Mouse (Mus musculus) limb, embryonic 15.5 days (tissue): ENCODE data around the gene Ache. TPM values are rescaled to one million over a fixed set of nuclear protein-coding genes. Genes with fewer than 3 reads are reported as not detected.
"Not testable (repeated sequence)": the region's sequence is repeated elsewhere in the genome, so short reads cannot be mapped to it uniquely, and the experiment has no call there.

Experiments used
- ATAC-seq: fragments of 200-750 bp; cut with Nextera tagmentation; 2 replicates; pipeline ENCODE4 v1.8.0; 2017; ENCODE audit warnings: low read depth, moderate TSS enrichment; ENCODE audit not compliant: insufficient number of reproducible peaks, low FRiP score, low TSS enrichment
- H3K27ac ChIP-seq: fragments of 300-500 bp; sonication (generic); 2 replicates; pipeline ENCODE4 v1.5.1; 2015; ENCODE audit warnings: moderate library complexity, mild to moderate bottlenecking, inconsistent platforms
- H3K27me3 ChIP-seq: fragments of 300-500 bp; sonication (generic); 2 replicates; pipeline ENCODE4 v1.6.1; 2015; ENCODE audit warnings: inconsistent platforms
- H3K36me3 ChIP-seq: fragments of 300-500 bp; sonication (generic); 2 replicates; pipeline ENCODE4 v1.6.1; 2015; ENCODE audit warnings: inconsistent platforms
- H3K4me1 ChIP-seq: fragments of 300-500 bp; sonication (generic); 2 replicates; pipeline ENCODE4 v1.6.1; 2015; ENCODE audit warnings: inconsistent platforms
- H3K4me2 ChIP-seq: fragments of 300-500 bp; sonication (generic); 2 replicates; pipeline ENCODE4 v1.6.1; 2015; ENCODE audit warnings: mild to moderate bottlenecking, inconsistent platforms
- H3K4me3 ChIP-seq: fragments of 300-500 bp; sonication (generic); 2 replicates; pipeline ENCODE4 v1.5.1; 2015; ENCODE audit warnings: mild to moderate bottlenecking, inconsistent platforms
- H3K9ac ChIP-seq: fragments of 300-500 bp; sonication (generic); 2 replicates; pipeline ENCODE4 v1.6.1; 2015; ENCODE audit warnings: inconsistent platforms
- H3K9me3 ChIP-seq: fragments of 300-500 bp; sonication (generic); 2 replicates; pipeline ENCODE4 v1.6.1; 2016; ENCODE audit warnings: inconsistent platforms
- whole genome bisulfite sequencing: fragments of 180-500 bp; shearing (Covaris S2); methylation state at CpG from one replicate; pipeline ENCODE4 v1.1.7; 2015; 5-methylcytosine and 5-hydroxymethylcytosine counted together
- polyA plus RNA-seq: library from polyadenylated mRNA; unstranded; fragments of >200 nt; fragmentation: Nextera tagmentation; extraction: Ambion mirVana; gene quantifications from 2 replicates; pipeline ENCODE4 v1.2.1, GENCODE M21; 2015

Gene Ache
- 11.3 and 25.3 TPM in 2 replicates for polyA plus RNA-seq

- Histone ChIP-seq H3K4me2 (peak within 1 kb of the TSS; percentile 88), H3K27ac (no peak within 1 kb of the TSS), H3K4me1 (peaks cover 30% of the 10 kb centered on the region), H3K27me3 (peaks cover 62% of the 10 kb centered on the region), H3K36me3 (no peaks in the 10 kb centered on the region), H3K9me3 (no peaks in the 10 kb centered on the region), H3K9ac (peak within 1 kb of the TSS; percentile 31), H3K4me3 (peak within 1 kb of the TSS; percentile 41)
- 0 out of 2 replicates have a peak, but pooled peaks have one; percentile 4 for ATAC-seq
- WGBS: 2% methylated on average over 40 of the region's 40 CpGs
These were observed at the start of gene Ache for GRCm38 (mm10) chr5:137287032-137287952. Gene Ache (plus strand): TSS chr5:137287519.

DNA sequence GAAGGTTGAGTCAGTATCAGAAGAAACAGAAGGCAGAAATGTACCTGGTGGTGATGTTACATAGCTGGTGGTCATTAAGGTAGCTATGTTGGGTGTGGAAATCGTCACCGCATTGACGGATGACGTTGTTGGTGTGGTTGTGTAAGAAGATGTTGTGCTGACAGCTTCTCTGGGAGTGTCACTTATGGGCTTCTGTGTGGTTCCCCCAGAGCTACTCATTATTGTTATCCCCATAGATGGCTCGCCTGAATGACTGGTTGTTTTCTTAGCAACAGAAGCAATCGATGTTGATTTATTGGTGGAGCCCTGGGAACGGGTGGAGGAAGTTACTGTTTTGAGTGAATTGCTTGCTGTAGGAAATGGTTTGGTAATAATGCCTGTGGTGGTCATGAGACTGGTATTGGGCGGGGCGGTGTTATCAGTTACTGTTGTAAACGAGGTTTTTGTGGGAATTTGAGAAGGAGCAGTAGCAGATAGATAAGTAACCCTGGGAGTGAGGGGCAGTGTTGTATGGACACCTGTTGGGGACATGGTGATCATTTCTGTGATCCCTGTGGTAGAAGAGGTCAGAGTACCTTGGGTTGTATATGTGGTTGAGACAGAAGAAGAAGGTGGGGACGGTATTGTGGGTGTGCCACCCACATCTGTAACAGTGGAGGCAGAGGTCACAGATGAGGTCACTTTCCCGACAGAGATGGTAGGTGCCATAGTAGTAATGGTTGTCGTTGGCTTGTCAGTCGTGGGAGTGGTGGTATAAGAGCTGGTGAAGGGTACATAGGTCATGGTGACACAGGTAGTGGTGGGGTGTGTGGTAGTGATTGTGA is 23.2 kb upstream of the Ache start:
- H3K9me3 ChIP-seq: no peaks in the 10 kb centered on the region
- no peak overlapping the region for H3K4me2 ChIP-seq
- H3K4me3 ChIP-seq: no peak overlapping the region
- peaks cover 7% of the 10 kb centered on the region for H3K4me1 ChIP-seq
- no peak for ATAC-seq
- no peaks in the 10 kb centered on the region for H3K36me3 ChIP-seq
- no peak overlapping the region for H3K9ac ChIP-seq
- H3K27ac ChIP-seq: no peak overlapping the region
- H3K27me3 ChIP-seq: 0 out of 2 replicates have a peak, but pooled peaks cover 3% of the 10 kb centered on the region
- WGBS: 73% methylated on average over 14 of the region's 14 CpGs

- no peaks in the 10 kb centered on the region for H3K36me3 ChIP-seq
- no peak overlapping the region for H3K9ac ChIP-seq
- H3K9me3 ChIP-seq: no peaks in the 10 kb centered on the region
- no peak overlapping the region for H3K4me3 ChIP-seq
- no peak for ATAC-seq
- H3K4me2 ChIP-seq: no peak overlapping the region
- 89% methylated on average over 11 of the region's 11 CpGs for WGBS
- 0 out of 2 replicates have a peak, but pooled peaks cover 3% of the 10 kb centered on the region for H3K27me3 ChIP-seq
- peaks cover 7% of the 10 kb centered on the region for H3K4me1 ChIP-seq
- no peak overlapping the region for H3K27ac ChIP-seq
These were observed 22.5 kb upstream of the Ache start for GRCm38 (mm10) chr5:137264787-137265186.

DNA sequence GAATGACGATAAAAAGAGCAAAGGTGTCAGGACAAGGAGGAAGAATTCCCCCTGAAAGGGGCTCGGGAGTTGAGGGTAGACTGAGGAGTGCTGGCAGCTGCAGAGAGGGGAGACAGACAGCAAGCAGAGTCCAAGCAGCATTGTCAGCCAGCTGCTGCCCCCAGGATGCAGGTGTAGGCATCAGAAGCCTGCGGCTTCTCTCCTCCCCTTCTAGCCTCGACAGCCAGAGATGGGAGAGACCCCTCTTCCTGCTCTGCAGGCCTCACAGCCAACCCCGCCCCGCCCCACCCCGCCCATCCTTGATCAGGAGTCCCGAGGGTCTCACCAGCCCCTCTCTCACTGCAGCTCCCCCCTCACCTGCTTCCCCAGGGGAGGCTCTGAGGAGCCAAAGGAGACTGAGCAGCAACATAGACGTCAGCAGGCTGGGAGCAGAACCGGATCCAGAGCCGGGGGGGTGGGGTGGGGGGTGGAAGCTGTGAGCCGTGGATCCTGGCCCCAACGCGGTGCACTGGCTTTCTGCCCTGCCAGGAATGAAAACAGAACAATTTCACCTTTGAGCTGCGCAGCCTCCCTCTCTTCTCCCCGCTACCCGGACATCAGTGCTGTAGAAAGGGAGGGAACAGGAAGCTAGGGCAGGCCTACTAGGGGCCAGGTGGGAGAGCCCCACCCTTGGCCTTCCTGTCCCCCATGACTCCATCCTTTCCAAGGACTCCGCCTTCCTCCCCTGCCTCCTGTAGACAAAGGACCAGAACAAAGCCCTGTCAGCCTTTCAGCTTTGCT is 19.0 kb upstream of the Ache start:
- no peak for ATAC-seq
- no peaks in the 10 kb centered on the region for H3K36me3 ChIP-seq
- H3K27ac ChIP-seq: no peak overlapping the region
- H3K4me3 ChIP-seq: no peak overlapping the region
- peak overlapping the region; percentile 31 for H3K4me2 ChIP-seq
- H3K9me3 ChIP-seq: no peaks in the 10 kb centered on the region
- whole genome bisulfite sequencing: 27% methylated on average over 18 of the region's 18 CpGs
- no peak overlapping the region for H3K9ac ChIP-seq
- H3K4me1 ChIP-seq: peaks cover 7% of the 10 kb centered on the region
- H3K27me3 ChIP-seq: 0 out of 2 replicates have a peak, but pooled peaks cover 3% of the 10 kb centered on the region

GRCm38 (mm10) chr5:137277360-137278342 is 9.7 kb upstream of the Ache start:
- Histone ChIP-seq H3K36me3 (no peaks in the 10 kb centered on the region), H3K9ac (no peak overlapping the region), H3K27ac (no peak overlapping the region), H3K4me2 (0 out of 2 replicates have a peak overlapping the region, but pooled peaks have one; percentile 5), H3K4me1 (peaks cover 8% of the 10 kb centered on the region), H3K4me3 (no peak overlapping the region), H3K9me3 (no peaks in the 10 kb centered on the region), H3K27me3 (no peaks in the 10 kb centered on the region)
- no peak for ATAC-seq
- 31% methylated on average over 18 of the region's 18 CpGs for WGBS

DNA sequence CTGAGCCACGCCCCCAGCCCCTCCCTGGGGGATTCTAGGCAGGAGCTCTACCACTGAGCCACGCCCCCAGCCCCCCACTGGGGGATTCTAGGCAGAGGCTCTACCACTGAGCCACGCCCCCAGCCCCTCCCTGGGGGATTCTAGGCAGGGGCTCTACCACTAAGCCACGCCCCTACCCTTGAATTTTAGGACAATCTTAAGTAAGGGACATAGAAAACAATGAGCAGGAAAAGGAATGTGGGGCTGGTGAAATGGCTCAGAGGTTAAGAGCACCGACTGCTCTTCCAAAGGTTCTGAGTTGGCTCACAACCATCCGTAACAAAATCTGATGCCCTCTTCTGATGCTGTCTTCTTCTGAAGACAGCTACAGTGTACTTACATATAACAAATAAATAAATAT is 2.9 kb upstream of the Ache start:
- not testable (repeated sequence) for H3K36me3 ChIP-seq, H3K9ac ChIP-seq, H3K9me3 ChIP-seq, H3K27ac ChIP-seq, H3K4me3 ChIP-seq, ATAC-seq, H3K4me2 ChIP-seq
- Histone ChIP-seq H3K4me1 (peaks cover 28% of the 10 kb centered on the region), H3K27me3 (peaks cover 33% of the 10 kb centered on the region)
- WGBS: 81% methylated on average over 5 of the region's 6 CpGs

- Histone ChIP-seq H3K27me3 (peaks cover 40% of the 10 kb centered on the region), H3K27ac (no peak overlapping the region), H3K36me3 (no peaks in the 10 kb centered on the region), H3K4me2 (no peak overlapping the region), H3K4me1 (peaks cover 28% of the 10 kb centered on the region), H3K9me3 (no peaks in the 10 kb centered on the region), H3K4me3 (no peak overlapping the region), H3K9ac (no peak overlapping the region)
- ATAC-seq: no peak
- WGBS: 58% methylated on average over 5 of the region's 5 CpGs
These were observed 2.3 kb upstream of the Ache start for GRCm38 (mm10) chr5:137285045-137285444.

DNA sequence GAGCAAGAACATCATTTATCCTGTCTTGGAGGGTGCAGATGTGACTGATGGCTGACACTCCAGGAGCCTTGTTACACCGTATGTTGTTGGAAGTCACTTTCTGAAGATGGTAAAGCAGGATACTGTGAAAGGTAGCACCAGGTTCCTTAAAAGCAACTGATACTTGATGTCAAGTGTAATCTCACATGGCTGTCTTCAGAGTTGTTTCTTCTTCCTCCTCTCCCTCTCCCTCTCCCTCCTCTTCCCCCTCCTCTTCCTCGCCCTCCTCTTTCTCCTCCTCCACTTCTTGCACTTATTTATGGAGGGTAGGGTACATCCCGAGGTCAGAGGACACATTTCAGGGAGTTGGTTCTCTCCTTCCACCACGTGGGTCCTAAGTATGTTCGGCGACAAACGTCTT is 1.3 kb upstream of the Ache start:
- no peak overlapping the region for H3K4me2 ChIP-seq
- no peak overlapping the region for H3K4me3 ChIP-seq
- H3K27ac ChIP-seq: no peak overlapping the region
- ATAC-seq: no peak
- H3K9me3 ChIP-seq: no peaks in the 10 kb centered on the region
- peaks cover 49% of the 10 kb centered on the region for H3K27me3 ChIP-seq
- peaks cover 30% of the 10 kb centered on the region for H3K4me1 ChIP-seq
- no peak overlapping the region for H3K9ac ChIP-seq
- no peaks in the 10 kb centered on the region for H3K36me3 ChIP-seq
- WGBS: 47% methylated on average over 7 of the region's 7 CpGs

- peaks cover 56% of the 10 kb centered on the region for H3K27me3 ChIP-seq
- no peaks in the 10 kb centered on the region for H3K9me3 ChIP-seq
- H3K4me3 ChIP-seq: peak overlapping the region; percentile 41
- H3K4me1 ChIP-seq: peaks cover 30% of the 10 kb centered on the region
- H3K36me3 ChIP-seq: no peaks in the 10 kb centered on the region
- 1% methylated on average over 12 of the region's 16 CpGs for WGBS
- no peak overlapping the region for H3K27ac ChIP-seq
- ATAC-seq: 0 out of 2 replicates have a peak, but pooled peaks have one; percentile 36
- no peak overlapping the region for H3K9ac ChIP-seq
- H3K4me2 ChIP-seq: peak overlapping the region; percentile 88
These were observed 676 bp upstream of the Ache start for GRCm38 (mm10) chr5:137286655-137287031.

- Histone ChIP-seq H3K36me3 (no peaks in the 10 kb centered on the region), H3K27ac (no peak overlapping the region), H3K9me3 (no peaks in the 10 kb centered on the region), H3K27me3 (peaks cover 65% of the 10 kb centered on the region), H3K4me3 (peak overlapping the region; percentile 41), H3K9ac (peak overlapping the region; percentile 31), H3K4me2 (peak overlapping the region; percentile 88), H3K4me1 (peaks cover 34% of the 10 kb centered on the region)
- no peak for ATAC-seq
- WGBS: under 1% methylated on average over 46 of the region's 65 CpGs
These were observed 829 bp downstream of the Ache start for GRCm38 (mm10) chr5:137287953-137288743.
